Mouse (Mus musculus) forebrain, postnatal 0 days (tissue): ENCODE data around the gene Ylpm1. TPM values are rescaled to one million over a fixed set of nuclear protein-coding genes. Genes with fewer than 3 reads are reported as not detected.

Experiments
- ATAC-seq: fragments of 200-750 bp; cut with Nextera tagmentation; 2 replicates; pipeline ENCODE4 v1.8.0; 2017; ENCODE audit warnings: mild to moderate bottlenecking, moderate library complexity
- DNase-seq: peaks from one replicate; pipeline ENCODE4 v3.0.0-alpha.2; 2015
- H3K27ac ChIP-seq: fragments of 300-500 bp; sonication (generic); 2 replicates; pipeline ENCODE4 v1.5.1; 2014; ENCODE audit warnings: low read depth, mild to moderate bottlenecking, antibody characterized with exemption, low read length, moderate library complexity, mixed read lengths
- H3K27me3 ChIP-seq: fragments of 300-500 bp; sonication (generic); 2 replicates; pipeline ENCODE4 v1.6.1; 2014; ENCODE audit warnings: mild to moderate bottlenecking, low read length, mixed read lengths; ENCODE audit not compliant: insufficient read depth
- H3K36me3 ChIP-seq: fragments of 300-500 bp; sonication (generic); 2 replicates; pipeline ENCODE4 v1.6.1; 2014; ENCODE audit warnings: mild to moderate bottlenecking, moderate library complexity; ENCODE audit not compliant: insufficient read depth
- H3K4me1 ChIP-seq: fragments of 300-500 bp; sonication (generic); 2 replicates; pipeline ENCODE4 v1.6.1; 2014; ENCODE audit warnings: antibody characterized with exemption; ENCODE audit not compliant: insufficient read depth
- H3K4me2 ChIP-seq: fragments of 300-500 bp; sonication (generic); 2 replicates; pipeline ENCODE4 v1.6.1; 2014; ENCODE audit warnings: low read depth, mild to moderate bottlenecking, moderate library complexity
- H3K4me3 ChIP-seq: fragments of 300-500 bp; sonication (generic); 2 replicates; pipeline ENCODE4 v1.5.1; 2014; ENCODE audit warnings: low read depth, low read length, mixed read lengths
- H3K9ac ChIP-seq: fragments of 300-500 bp; sonication (generic); 2 replicates; pipeline ENCODE4 v1.6.1; 2014; ENCODE audit warnings: mild to moderate bottlenecking
- H3K9me3 ChIP-seq: fragments of 300-500 bp; sonication (generic); 2 replicates; pipeline ENCODE4 v1.6.1; 2016; ENCODE audit warnings: low read length
- CTCF ChIP-seq: sonication (generic); IDR thresholded peaks from 2 replicates; pipeline ENCODE4 v1.5.1; 2016; ENCODE audit warnings: antibody characterized with exemption, control low read depth, low read depth
- WGBS: fragments of 180-500 bp; shearing (Covaris S2); extraction: QIAGEN DNeasy Blood & Tissue Kit; methylation state at CpG from one replicate; pipeline ENCODE4 v1.1.7; 2014; 5-methylcytosine and 5-hydroxymethylcytosine counted together
- polyA plus RNA-seq: library from polyadenylated mRNA; unstranded; fragments of >200 nt; fragmentation: Nextera tagmentation; extraction: Ambion mirVana; gene quantifications from 2 replicates; pipeline ENCODE4 v1.2.1, GENCODE M21; 2015
- total RNA-seq: library from RNA; depleted of rRNA; stranded (reverse); fragments of >200 nt; gene quantifications from 2 replicates; pipeline ENCODE4 v1.2.3, GENCODE M21; 2014

Gene Ylpm1
- total and polyA plus RNA-seq, 2 experiments from 2014 or later, result 23.4 to 59.6 TPM

- 89% methylated on average over 1 of the region's 1 CpGs for WGBS
- Histone ChIP-seq H3K9me3 (no peaks in the 10 kb centered on the region), H3K36me3 (peaks cover 8% of the 10 kb centered on the region; the same call in 1 of the 2 replicates), H3K9ac (no peak overlapping the region), H3K4me1 (no peaks in the 10 kb centered on the region), H3K27me3 (no peaks in the 10 kb centered on the region), H3K4me2 (no peak overlapping the region), H3K27ac (no peak overlapping the region), H3K4me3 (no peak overlapping the region)
- DNase-seq (no peak), ATAC-seq (no peak)
- TF ChIP-seq CTCF, result no peak
These were observed 37.2 kb upstream of the Ylpm1 start for GRCm38 (mm10) chr12:84958794-84959356.

GRCm38 (mm10) chr12:84962606-84963005 is 33.5 kb upstream of the Ylpm1 start:
- no peaks in the 10 kb centered on the region for H3K27me3 ChIP-seq
- H3K4me2 ChIP-seq, result no peak overlapping the region
- H3K9me3 ChIP-seq, result no peaks in the 10 kb centered on the region
- H3K27ac ChIP-seq, result no peak overlapping the region
- no peaks in the 10 kb centered on the region for H3K4me1 ChIP-seq
- ATAC-seq, result no peak
- WGBS, result 83% methylated on average over 7 of the region's 7 CpGs
- TF ChIP-seq CTCF, result no peak
- no peak overlapping the region for H3K9ac ChIP-seq
- H3K4me3 ChIP-seq, result no peak overlapping the region
- peaks cover 6% of the 10 kb centered on the region; the same call in 1 of the 2 replicates for H3K36me3 ChIP-seq
- no peak for DNase-seq

- peak overlapping the region; percentile 73 for H3K4me3 ChIP-seq
- no peak overlapping the region for H3K27ac ChIP-seq
- H3K4me2 ChIP-seq, result peak overlapping the region; percentile 89
- H3K9me3 ChIP-seq, result no peaks in the 10 kb centered on the region
- 84% methylated on average over 16 of the region's 16 CpGs for WGBS
- TF ChIP-seq CTCF, result no peak
- H3K27me3 ChIP-seq, result no peaks in the 10 kb centered on the region
- peaks cover 14% of the 10 kb centered on the region for H3K36me3 ChIP-seq
- ATAC-seq (no peak), DNase-seq (no peak)
- H3K9ac ChIP-seq, result no peak overlapping the region
- H3K4me1 ChIP-seq, result 0 out of 2 replicates have a peak, but pooled peaks cover 7% of the 10 kb centered on the region
These were observed 27.1 kb upstream of the Ylpm1 start for GRCm38 (mm10) chr12:84968831-84969655.

GRCm38 (mm10) chr12:84969656-84970427 is 26.3 kb upstream of the Ylpm1 start:
- 29% methylated on average over 15 of the region's 15 CpGs for WGBS
- H3K27ac ChIP-seq, result peak overlapping the region; percentile 77; the same call in 1 of the 2 replicates
- peaks cover 19% of the 10 kb centered on the region for H3K36me3 ChIP-seq
- 0 out of 2 replicates have a peak, but pooled peaks cover 7% of the 10 kb centered on the region for H3K4me1 ChIP-seq
- peak overlapping the region; percentile 89 for H3K4me2 ChIP-seq
- DNase-seq (no peak), ATAC-seq (peak; percentile 34)
- no peak for TF ChIP-seq CTCF
- H3K9me3 ChIP-seq, result no peaks in the 10 kb centered on the region
- no peaks in the 10 kb centered on the region for H3K27me3 ChIP-seq
- H3K4me3 ChIP-seq, result peak overlapping the region; percentile 73
- peak overlapping the region; percentile 85 for H3K9ac ChIP-seq

GRCm38 (mm10) chr12:84970428-84971096 is 25.6 kb upstream of the Ylpm1 start, which contains the start of the genes Fcf1 and Arel1:
Gene Fcf1, plus strand, starts transcription at chr12:84970897.
Gene Arel1, minus strand, starts transcription at chr12:84970900.
- ATAC-seq (peak; percentile 97), DNase-seq (peak; percentile 94)
- peak within 1 kb of the TSS; percentile 73 for H3K4me3 ChIP-seq
- TF ChIP-seq CTCF, result no peak
- H3K36me3 ChIP-seq, result peaks cover 21% of the 10 kb centered on the region
- H3K4me1 ChIP-seq, result 0 out of 2 replicates have a peak, but pooled peaks cover 7% of the 10 kb centered on the region
- peak within 1 kb of the TSS; percentile 77 for H3K27ac ChIP-seq
- H3K27me3 ChIP-seq, result no peaks in the 10 kb centered on the region
- H3K4me2 ChIP-seq, result peak within 1 kb of the TSS; percentile 89
- 1% methylated on average over 42 of the region's 42 CpGs for WGBS
- peak within 1 kb of the TSS; percentile 85 for H3K9ac ChIP-seq
- no peaks in the 10 kb centered on the region for H3K9me3 ChIP-seq

GRCm38 (mm10) chr12:84979264-84979862 is 16.8 kb upstream of the Ylpm1 start:
- DNase-seq, result no peak
- H3K4me2 ChIP-seq, result no peak overlapping the region
- no peaks in the 10 kb centered on the region for H3K27me3 ChIP-seq
- H3K9ac ChIP-seq, result no peak overlapping the region
- no peaks in the 10 kb centered on the region for H3K9me3 ChIP-seq
- peaks cover 77% of the 10 kb centered on the region for H3K36me3 ChIP-seq
- no peak for ATAC-seq
- no peak overlapping the region for H3K4me3 ChIP-seq
- H3K27ac ChIP-seq, result no peak overlapping the region
- no peaks in the 10 kb centered on the region for H3K4me1 ChIP-seq
- WGBS, result 87% methylated on average over 2 of the region's 2 CpGs
- no peak for TF ChIP-seq CTCF
